Mouse (Mus musculus): ENCODE data around the gene Trappc10.

- TF ChIP-seq USF1 (IDR thresholded peaks at IDR 0.05; ENCODE audit: low read depth) (no peak), CTCF (IDR thresholded peaks at IDR 0.05; ENCODE audit: control insufficient read depth, insufficient read depth, insufficient read length) (no peak), MAX (IDR thresholded peaks at IDR 0.05) (no peak), MYOG (IDR thresholded peaks at IDR 0.05; ENCODE audit: control insufficient read depth, extremely low read depth, insufficient read length) (no peak), FOSL1 (IDR thresholded peaks at IDR 0.05; ENCODE audit: insufficient read depth, low read length, poor library complexity, severe bottlenecking) (no peak)
Observed at GRCm38 (mm10) chr10:78140251-78140600, 104.2 kb downstream of the Trappc10 start.
